Comparison of ENCODE assay signal across 28 mouse cellular contexts in the genomic region with DNA sequence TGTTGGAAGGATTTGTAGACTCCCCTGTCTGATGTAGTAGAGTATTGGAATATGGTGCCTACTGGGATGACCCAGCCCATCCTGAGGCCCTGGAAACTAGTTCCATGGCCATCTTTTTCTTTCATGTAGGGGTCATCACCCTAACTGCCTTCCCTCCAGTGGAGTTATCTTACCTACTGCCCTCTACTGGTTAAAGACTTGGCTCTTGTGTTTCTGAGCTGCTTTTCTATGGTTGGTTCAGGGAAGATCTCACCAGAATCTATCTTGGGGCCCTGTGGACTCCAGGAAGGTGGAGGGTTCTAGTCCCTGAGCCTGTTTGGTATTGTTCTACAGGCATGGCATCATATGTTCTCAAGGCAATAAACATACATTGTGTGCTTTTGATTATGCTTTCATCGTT. TPM values are rescaled to one million over a fixed set of nuclear protein-coding genes. Genes with fewer than 3 reads are reported as not detected.
DNase-seq lines count a peak whose midpoint lies in the region; ATAC-seq and TF ChIP-seq lines count a peak whose summit lies in the region.
"Had no signal": no experiment of that assay in that cellular context is flagged by ENCODE, and none has a peak within 500 bp of the region (broad histone marks: within the 10 kb centered on the region; RNA-seq: fewer than 3 reads in every experiment).

No protein-coding gene starts in this region.

- no peak overlapping the region for H3K4me2 ChIP-seq in forebrain, postnatal 0 days (ENCODE audit: low read depth)
- no peak overlapping the region for H3K4me2 ChIP-seq in forebrain, embryonic 13.5 days
- H3K4me2 ChIP-seq in midbrain, embryonic 11.5 days, result no peak overlapping the region
- H3K4me2 ChIP-seq: embryonic facial prominence, embryonic 12.5 days; heart, embryonic 15.5 days; hindbrain, embryonic 14.5 days; limb, embryonic 15.5 days; liver, embryonic 15.5 days; neural tube, embryonic 12.5 days had no signal

- DNase-seq in forebrain, postnatal 0 days, result no peak
- no peak for DNase-seq in midbrain, embryonic 10.5 days (ENCODE audit: low spot score)
- no peak for DNase-seq in midbrain, embryonic 11.5 days (ENCODE audit: low spot score, missing footprints)
- no peak for DNase-seq in embryonic facial prominence, embryonic 10.5 days (ENCODE audit: low spot score)
- DNase-seq: adrenal gland, postnatal 25 days; cerebellum, adult 9-10 months; gastrocnemius, adult 2 months; heart, postnatal 36 days; kidney, adult 9 months; kidney, postnatal 36 days; layer of hippocampus, adult 9-11 months; left cerebral cortex, postnatal 4 days; lung, postnatal 4 days; thymus, postnatal 14 days had no signal

- H3K36me3 ChIP-seq in forebrain, postnatal 0 days (ENCODE audit: insufficient read depth), result no peaks in the 10 kb centered on the region
- no peaks in the 10 kb centered on the region for H3K36me3 ChIP-seq in forebrain, embryonic 13.5 days (ENCODE audit: poor library complexity, severe bottlenecking)
- H3K36me3 ChIP-seq in midbrain, embryonic 10.5 days, result no peaks in the 10 kb centered on the region
- H3K36me3 ChIP-seq in midbrain, embryonic 11.5 days (ENCODE audit: control insufficient read depth, insufficient read depth, low read length), result no peaks in the 10 kb centered on the region
- H3K36me3 ChIP-seq in E14TG2a.4 (ENCODE audit: insufficient read depth, low read length), result no peaks in the 10 kb centered on the region
- no peaks in the 10 kb centered on the region for H3K36me3 ChIP-seq in embryonic facial prominence, embryonic 10.5 days (replicated peaks)
- H3K36me3 ChIP-seq: embryonic facial prominence, embryonic 12.5 days; heart, embryonic 15.5 days; limb, embryonic 15.5 days; liver, embryonic 15.5 days; neural tube, embryonic 12.5 days had no signal

- H3K4me3 ChIP-seq in forebrain, postnatal 0 days (ENCODE audit: low read depth, low read length), result no peak overlapping the region
- no peak overlapping the region for H3K4me3 ChIP-seq in forebrain, embryonic 13.5 days
- H3K4me3 ChIP-seq in midbrain, embryonic 10.5 days, result no peak overlapping the region
- H3K4me3 ChIP-seq in midbrain, embryonic 11.5 days (ENCODE audit: low read depth, low read length), result no peak overlapping the region
- no peak overlapping the region for H3K4me3 ChIP-seq in E14TG2a.4 (replicated peaks; ENCODE audit: low read length)
- H3K4me3 ChIP-seq in olfactory bulb, adult 2 months (ENCODE audit: insufficient read depth, low read depth, low read length), result no peak overlapping the region
- no peak overlapping the region for H3K4me3 ChIP-seq in embryonic facial prominence, embryonic 10.5 days
- H3K4me3 ChIP-seq: embryonic facial prominence, embryonic 12.5 days; gastrocnemius, adult 2 months; heart, embryonic 15.5 days; limb, embryonic 15.5 days; liver, embryonic 15.5 days; neural tube, embryonic 12.5 days had no signal

- TF ChIP-seq POLR2A in olfactory bulb, adult 2 months (IDR thresholded peaks at IDR 0.05; ENCODE audit: insufficient read depth, low read depth, low read length), result no peak

- H3K27me3 ChIP-seq in forebrain, postnatal 0 days (ENCODE audit: insufficient read depth, low read length), result no peaks in the 10 kb centered on the region
- H3K27me3 ChIP-seq in forebrain, embryonic 13.5 days, result no peaks in the 10 kb centered on the region
- no peaks in the 10 kb centered on the region for H3K27me3 ChIP-seq in midbrain, embryonic 10.5 days (ENCODE audit: low read depth, poor library complexity, severe bottlenecking)
- H3K27me3 ChIP-seq in midbrain, embryonic 11.5 days (ENCODE audit: control insufficient read depth, insufficient read depth, low read length), result no peaks in the 10 kb centered on the region
- peaks cover 13% of the 10 kb centered on the region for H3K27me3 ChIP-seq in E14TG2a.4 (ENCODE audit: insufficient read depth, low read length)
- H3K27me3 ChIP-seq in embryonic facial prominence, embryonic 10.5 days (replicated peaks; ENCODE audit: low read depth, poor library complexity, severe bottlenecking), result 0 out of 2 replicates have a peak, but pooled peaks cover 3% of the 10 kb centered on the region
- H3K27me3 ChIP-seq: embryonic facial prominence, embryonic 12.5 days; limb, embryonic 15.5 days; liver, embryonic 15.5 days; neural tube, embryonic 12.5 days had no signal

- 90% methylated on average over 1 of the region's 1 CpGs for WGBS in forebrain, postnatal 0 days
- 90% methylated on average over 1 of the region's 1 CpGs for WGBS in forebrain, embryonic 13.5 days
- WGBS in midbrain, embryonic 10.5 days, result 87% methylated on average over 1 of the region's 1 CpGs
- 92% methylated on average over 1 of the region's 1 CpGs for WGBS in midbrain, embryonic 11.5 days
- 86% methylated on average over 1 of the region's 1 CpGs for WGBS in olfactory bulb, adult 2 months
- 93% methylated on average over 1 of the region's 1 CpGs for WGBS in embryonic facial prominence, embryonic 10.5 days

- peaks cover 14% of the 10 kb centered on the region; the same call in 1 of the 2 replicates for H3K4me1 ChIP-seq in forebrain, postnatal 0 days (ENCODE audit: insufficient read depth)
- H3K4me1 ChIP-seq in forebrain, embryonic 13.5 days, result peaks cover 7% of the 10 kb centered on the region
- peaks cover 26% of the 10 kb centered on the region for H3K4me1 ChIP-seq in midbrain, embryonic 10.5 days
- no peaks in the 10 kb centered on the region for H3K4me1 ChIP-seq in midbrain, embryonic 11.5 days (ENCODE audit: control insufficient read depth, insufficient read depth, low read length)
- peaks cover 11% of the 10 kb centered on the region for H3K4me1 ChIP-seq in E14TG2a.4 (replicated peaks; ENCODE audit: low read depth, low read length)
- H3K4me1 ChIP-seq in olfactory bulb, adult 2 months (ENCODE audit: control insufficient read depth, insufficient read depth, low read length), result peaks cover 55% of the 10 kb centered on the region
- H3K4me1 ChIP-seq in embryonic facial prominence, embryonic 10.5 days, result peaks cover 12% of the 10 kb centered on the region
- H3K4me1 ChIP-seq: embryonic facial prominence, embryonic 12.5 days; heart, embryonic 15.5 days; limb, embryonic 15.5 days; liver, embryonic 15.5 days had no signal

- no peak for ATAC-seq in forebrain, postnatal 0 days
- ATAC-seq in forebrain, embryonic 13.5 days, result no peak
- ATAC-seq in midbrain, embryonic 11.5 days (ENCODE audit: low FRiP score), result no peak
- ATAC-seq: intestine, embryonic 16.5 days had no signal

- H3K27ac ChIP-seq in forebrain, postnatal 0 days (ENCODE audit: low read depth, low read length), result no peak overlapping the region; the same call in 1 of the 2 replicates
- no peak overlapping the region for H3K27ac ChIP-seq in forebrain, embryonic 13.5 days
- 0 out of 2 replicates have a peak overlapping the region, but pooled peaks have one; percentile 33 for H3K27ac ChIP-seq in midbrain, embryonic 10.5 days (replicated peaks)
- H3K27ac ChIP-seq in midbrain, embryonic 11.5 days (ENCODE audit: low read depth, low read length), result no peak overlapping the region
- peak overlapping the region; percentile 99 for H3K27ac ChIP-seq in olfactory bulb, adult 2 months (ENCODE audit: insufficient read depth, low read depth, low read length)
- H3K27ac ChIP-seq in embryonic facial prominence, embryonic 10.5 days (replicated peaks), result no peak overlapping the region
- H3K27ac ChIP-seq: embryonic facial prominence, embryonic 12.5 days; gastrocnemius, adult 2 months; heart, embryonic 15.5 days; limb, embryonic 15.5 days; liver, embryonic 15.5 days had no signal

- TF ChIP-seq CTCF in forebrain, postnatal 0 days (IDR thresholded peaks at IDR 0.05; ENCODE audit: low read depth), result 0 out of 2 replicates have a peak, but pooled peaks have one; percentile 10
- peak; percentile 28; the same call in 1 of the 2 replicates for TF ChIP-seq CTCF in E14TG2a.4 (conservative IDR thresholded peaks at IDR 0.05; ENCODE audit: low read length)
- no peak for TF ChIP-seq CTCF in olfactory bulb, adult 2 months (IDR thresholded peaks at IDR 0.05; ENCODE audit: insufficient read depth, low read depth, low read length)

- H3K9me3 ChIP-seq in forebrain, postnatal 0 days (ENCODE audit: low read length), result no peaks in the 10 kb centered on the region
- H3K9me3 ChIP-seq in forebrain, embryonic 13.5 days (replicated peaks), result no peaks in the 10 kb centered on the region
- no peaks in the 10 kb centered on the region for H3K9me3 ChIP-seq in midbrain, embryonic 10.5 days (replicated peaks)
- H3K9me3 ChIP-seq in midbrain, embryonic 11.5 days (ENCODE audit: control insufficient read depth, low read length), result no peaks in the 10 kb centered on the region
- no peaks in the 10 kb centered on the region for H3K9me3 ChIP-seq in E14TG2a.4 (ENCODE audit: low read length)
- H3K9me3 ChIP-seq in embryonic facial prominence, embryonic 10.5 days, result no peaks in the 10 kb centered on the region
- H3K9me3 ChIP-seq: embryonic facial prominence, embryonic 12.5 days; heart, embryonic 15.5 days; limb, embryonic 15.5 days; liver, embryonic 15.5 days; neural tube, embryonic 12.5 days had no signal

- H3K9ac ChIP-seq in forebrain, postnatal 0 days, result no peak overlapping the region
- H3K9ac ChIP-seq in forebrain, embryonic 13.5 days, result no peak overlapping the region
- no peak overlapping the region for H3K9ac ChIP-seq in midbrain, embryonic 11.5 days (ENCODE audit: low read length)
- H3K9ac ChIP-seq: embryonic facial prominence, embryonic 12.5 days; heart, embryonic 15.5 days; hindbrain, embryonic 14.5 days; limb, embryonic 15.5 days; liver, embryonic 15.5 days; neural tube, embryonic 12.5 days had no signal

RNA-seq across cellular contexts. Expression of a gene that starts 50.0 kb away (rescaled TPM):
- 0.33 and 0.46 TPM in 2 replicates for total RNA-seq in forebrain, postnatal 0 days (2014; rRNA removed)
- polyA plus RNA-seq in forebrain, postnatal 0 days (2015; fragmentation: Nextera tagmentation; extraction: Ambion mirVana), result 0.18 and 0.71 TPM in 2 replicates
- 0.40 and 1.2 TPM in 2 replicates for polyA plus RNA-seq in forebrain, embryonic 13.5 days (2015; fragmentation: Nextera tagmentation; extraction: Ambion mirVana)
- polyA plus RNA-seq in midbrain, embryonic 10.5 days (2016; fragmentation: Nextera tagmentation; extraction: Ambion mirVana), result 10.8 and 12.0 TPM in 2 replicates
- 22.2 and 23.5 TPM in 2 replicates for polyA plus RNA-seq in midbrain, embryonic 11.5 days (2014; fragmentation: Nextera tagmentation; extraction: Ambion mirVana)
- polyA plus RNA-seq in olfactory bulb, adult 2 months (2012; ENCODE audit: insufficient read depth, insufficient read length, low replicate concordance, missing spikeins), result not detected in 2 replicates
- 1.2 and 1.9 TPM in 2 replicates for polyA plus RNA-seq in embryonic facial prominence, embryonic 10.5 days (2016; fragmentation: Nextera tagmentation; extraction: Ambion mirVana)
- total RNA-seq: adrenal gland, postnatal 25 days; common myeloid progenitor, adult 5-6 weeks; gastrocnemius, adult 2 months; heart, postnatal 36 days; left cerebral cortex, postnatal 4 days; megakaryocyte-erythroid progenitor cell, adult 5-6 weeks had no signal
- polyA plus RNA-seq: gonadal fat pad, adult 2 months; heart, embryonic 15.5 days; intestine, embryonic 16.5 days; limb, embryonic 15.5 days; liver, embryonic 15.5 days; lung, embryonic 16.5 days had no signal

Comparison
In these comparisons a context has a peak if more than half of its experiments do, and no peak if none do; other contexts are left out.
1. H3K27ac ChIP-seq: peak in midbrain, embryonic 10.5 days (single experiment) and olfactory bulb, adult 2 months (single experiment); none in forebrain, postnatal 0 days (single experiment), forebrain, embryonic 13.5 days (single experiment), midbrain, embryonic 11.5 days (single experiment) and embryonic facial prominence, embryonic 10.5 days (single experiment).